In genomic region chr6:94789308-94789763, GRCm38 (mm10) we compare ENCODE assay signal across 9 mouse cellular contexts.
DNase-seq lines count a peak whose midpoint lies in the region; ATAC-seq lines count a peak whose summit lies in the region.
"Had no signal": no experiment of that assay in that cellular context is flagged by ENCODE, and none has a peak within 500 bp of the region (broad histone marks: within the 10 kb centered on the region; RNA-seq: fewer than 3 reads in every experiment).

No protein-coding gene starts in this region.

- no peaks in the 10 kb centered on the region for H3K27me3 ChIP-seq in hindbrain, embryonic 12.5 days
- no peaks in the 10 kb centered on the region for H3K27me3 ChIP-seq in hindbrain, embryonic 11.5 days (ENCODE audit: control insufficient read depth, insufficient read depth, low read length)
- H3K27me3 ChIP-seq in embryonic facial prominence, embryonic 14.5 days (replicated peaks; ENCODE audit: control insufficient read depth, insufficient read depth, low read length) = no peaks in the 10 kb centered on the region
- H3K27me3 ChIP-seq: lung, embryonic 15.5 days had no signal

- intact Hi-C loops in left cerebral cortex, postnatal 25 days (cut with DNase I) = no loop called here

- H3K9ac ChIP-seq in hindbrain, embryonic 12.5 days = no peak overlapping the region
- H3K9ac ChIP-seq in hindbrain, embryonic 11.5 days (ENCODE audit: low read depth, low read length) = no peak overlapping the region
- H3K9ac ChIP-seq in embryonic facial prominence, embryonic 14.5 days (ENCODE audit: low read depth, low read length) = no peak overlapping the region
- H3K9ac ChIP-seq: lung, embryonic 15.5 days had no signal

- no peak overlapping the region for H3K4me3 ChIP-seq in hindbrain, embryonic 12.5 days
- no peak overlapping the region for H3K4me3 ChIP-seq in hindbrain, embryonic 11.5 days (ENCODE audit: low read depth, low read length)
- no peak overlapping the region for H3K4me3 ChIP-seq in embryonic facial prominence, embryonic 14.5 days (ENCODE audit: low read depth, low read length)
- H3K4me3 ChIP-seq: lung, embryonic 15.5 days had no signal

- peaks cover 12% of the 10 kb centered on the region; the same call in 1 of the 2 replicates for H3K4me1 ChIP-seq in hindbrain, embryonic 12.5 days
- H3K4me1 ChIP-seq in hindbrain, embryonic 11.5 days (replicated peaks; ENCODE audit: control insufficient read depth, insufficient read depth, low read length) = no peaks in the 10 kb centered on the region
- H3K4me1 ChIP-seq in embryonic facial prominence, embryonic 14.5 days (ENCODE audit: control insufficient read depth, insufficient read depth, low read length) = peaks cover 10% of the 10 kb centered on the region; the same call in 1 of the 2 replicates

- H3K27ac ChIP-seq in hindbrain, embryonic 12.5 days = 0 out of 2 replicates have a peak overlapping the region, but pooled peaks have one; percentile 64
- H3K27ac ChIP-seq in hindbrain, embryonic 11.5 days (ENCODE audit: low read depth, low read length) = no peak overlapping the region
- H3K27ac ChIP-seq in embryonic facial prominence, embryonic 14.5 days (replicated peaks; ENCODE audit: low read depth, low read length) = 0 out of 2 replicates have a peak overlapping the region, but pooled peaks have one; percentile 13
- H3K27ac ChIP-seq: lung, embryonic 15.5 days had no signal

- no peak for DNase-seq in hindbrain, embryonic 11.5 days (ENCODE audit: low spot score)
- peak; percentile 61 for DNase-seq in 3T3-L1 (ENCODE audit: low read depth, low spot score)
- peak; percentile 89 for DNase-seq in embryonic facial prominence, embryonic 14.5 days (ENCODE audit: low spot score)
- peak; percentile 75 for DNase-seq in kidney, postnatal 10 days
- no peak for DNase-seq in thymus, postnatal 36 days
- DNase-seq in testis, postnatal 10 days (ENCODE audit: low spot score) = no peak
- DNase-seq in left cerebral cortex, postnatal 25 days (ENCODE audit: low spot score in 2 of 2) = no peak

- H3K4me2 ChIP-seq in hindbrain, embryonic 12.5 days (replicated peaks) = no peak overlapping the region
- H3K4me2 ChIP-seq in hindbrain, embryonic 11.5 days (replicated peaks; ENCODE audit: low read depth, low read length) = no peak overlapping the region
- no peak overlapping the region for H3K4me2 ChIP-seq in embryonic facial prominence, embryonic 14.5 days (ENCODE audit: low read depth, low read length)
- H3K4me2 ChIP-seq: lung, embryonic 15.5 days had no signal

- ATAC-seq in hindbrain, embryonic 12.5 days (ENCODE audit: low FRiP score) = peak; percentile 79
- ATAC-seq in hindbrain, embryonic 11.5 days (ENCODE audit: low FRiP score) = no peak
- ATAC-seq in embryonic facial prominence, embryonic 14.5 days (ENCODE audit: low read depth) = peak; percentile 86

- WGBS in hindbrain, embryonic 12.5 days = 55% methylated on average over 5 of the region's 5 CpGs
- 73% methylated on average over 5 of the region's 5 CpGs for WGBS in hindbrain, embryonic 11.5 days
- 44% methylated on average over 5 of the region's 5 CpGs for WGBS in embryonic facial prominence, embryonic 14.5 days

- H3K36me3 ChIP-seq in hindbrain, embryonic 12.5 days = no peaks in the 10 kb centered on the region
- H3K36me3 ChIP-seq in hindbrain, embryonic 11.5 days (ENCODE audit: control insufficient read depth, insufficient read depth, low read length) = no peaks in the 10 kb centered on the region
- no peaks in the 10 kb centered on the region for H3K36me3 ChIP-seq in embryonic facial prominence, embryonic 14.5 days (ENCODE audit: control insufficient read depth, insufficient read depth, low read length)
- H3K36me3 ChIP-seq: lung, embryonic 15.5 days had no signal

- H3K9me3 ChIP-seq in hindbrain, embryonic 12.5 days (replicated peaks) = no peaks in the 10 kb centered on the region
- no peaks in the 10 kb centered on the region for H3K9me3 ChIP-seq in hindbrain, embryonic 11.5 days (ENCODE audit: control insufficient read depth, low read length)
- H3K9me3 ChIP-seq in embryonic facial prominence, embryonic 14.5 days (ENCODE audit: control insufficient read depth, low read length) = no peaks in the 10 kb centered on the region
- H3K9me3 ChIP-seq: lung, embryonic 15.5 days had no signal

Comparison
In these comparisons a context has a peak if more than half of its experiments do, and no peak if none do; other contexts are left out.
1. DNase-seq: peak in 3T3-L1 (single experiment), embryonic facial prominence, embryonic 14.5 days (single experiment) and kidney, postnatal 10 days (single experiment); none in hindbrain, embryonic 11.5 days (single experiment), thymus, postnatal 36 days (0 of 2), testis, postnatal 10 days (single experiment) and left cerebral cortex, postnatal 25 days (0 of 2).